Comparison of ENCODE assay signal across 15 mouse cellular contexts in genomic region chr10:4121197-4121596, GRCm38 (mm10).
DNase-seq lines count a peak whose midpoint lies in the region; ATAC-seq and TF ChIP-seq lines count a peak whose summit lies in the region.
"Had no signal": no experiment of that assay in that cellular context is flagged by ENCODE, and none has a peak within 500 bp of the region (broad histone marks: within the 10 kb centered on the region; RNA-seq: fewer than 3 reads in every experiment).

No protein-coding gene starts in this region.

- H3K27me3 ChIP-seq in kidney, adult 2 months (replicated peaks; ENCODE audit: control insufficient read depth, insufficient read depth, low read length) = no peaks in the 10 kb centered on the region
- no peaks in the 10 kb centered on the region for H3K27me3 ChIP-seq in lung, embryonic 16.5 days (ENCODE audit: control insufficient read depth, insufficient read depth, low read depth, low read length)
- H3K27me3 ChIP-seq: embryonic facial prominence, embryonic 15.5 days; hindbrain, embryonic 15.5 days; limb, embryonic 15.5 days; midbrain, embryonic 15.5 days had no signal

- H3K9ac ChIP-seq in lung, embryonic 16.5 days (ENCODE audit: low read length) = no peak overlapping the region
- H3K9ac ChIP-seq: embryonic facial prominence, embryonic 15.5 days; hindbrain, embryonic 15.5 days; limb, embryonic 15.5 days; midbrain, embryonic 15.5 days had no signal

- intact Hi-C loops in left cerebral cortex, postnatal 14 days (cut with DNase I) = no loop called here

- H3K4me1 ChIP-seq in kidney, adult 2 months (ENCODE audit: control insufficient read depth, insufficient read depth, low read length) = peaks cover 10% of the 10 kb centered on the region; the same call in 1 of the 2 replicates
- H3K4me1 ChIP-seq in lung, embryonic 16.5 days (replicated peaks; ENCODE audit: control insufficient read depth, insufficient read depth, low read length) = peaks cover 34% of the 10 kb centered on the region
- no peaks in the 10 kb centered on the region for H3K4me1 ChIP-seq in cortical plate, adult 2 months (ENCODE audit: control insufficient read depth, insufficient read depth, low read length)

- TF ChIP-seq CTCF in kidney, adult 2 months (conservative IDR thresholded peaks at IDR 0.05; ENCODE audit: insufficient read depth, insufficient read length, low read depth, low read length) = no peak
- TF ChIP-seq CTCF in cortical plate, adult 2 months (IDR thresholded peaks at IDR 0.05; ENCODE audit: extremely low read depth, insufficient read depth, low read length) = no peak

- DNase-seq in kidney, adult 2 months = no peak
- no peak for DNase-seq in kidney, adult 18-20 months
- DNase-seq in lung, adult 18-20 months = no peak
- no peak for DNase-seq in left cerebral cortex, postnatal 14 days (ENCODE audit: low spot score in 2 of 2)
- DNase-seq in embryo, embryonic 10 days (ENCODE audit: low spot score) = no peak
- DNase-seq: cerebellum, adult 11-12 months; right cerebral cortex, postnatal 4 days had no signal

- 79% methylated on average over 1 of the region's 1 CpGs for WGBS in kidney, adult 2 months
- 48% methylated on average over 1 of the region's 1 CpGs for WGBS in lung, embryonic 16.5 days

- H3K4me2 ChIP-seq in lung, embryonic 16.5 days (ENCODE audit: low read depth, low read length) = no peak overlapping the region
- H3K4me2 ChIP-seq: embryonic facial prominence, embryonic 15.5 days; heart, embryonic 11.5 days; hindbrain, embryonic 15.5 days; limb, embryonic 15.5 days; midbrain, embryonic 15.5 days had no signal

- TF ChIP-seq POLR2A in kidney, adult 2 months (IDR thresholded peaks at IDR 0.05; ENCODE audit: low read depth, low read length) = no peak
- TF ChIP-seq POLR2A in cortical plate, adult 2 months (IDR thresholded peaks at IDR 0.05; ENCODE audit: extremely low read depth, insufficient read depth, low read length) = no peak

- H3K9me3 ChIP-seq in lung, embryonic 16.5 days (ENCODE audit: control insufficient read depth, low read length) = no peaks in the 10 kb centered on the region
- H3K9me3 ChIP-seq: embryonic facial prominence, embryonic 15.5 days; hindbrain, embryonic 15.5 days; limb, embryonic 15.5 days; midbrain, embryonic 15.5 days had no signal

- peak overlapping the region; percentile 85 for H3K27ac ChIP-seq in kidney, adult 2 months (ENCODE audit: insufficient read depth, low read depth, low read length)
- H3K27ac ChIP-seq in lung, embryonic 16.5 days (ENCODE audit: low read length) = peak overlapping the region; percentile 84
- peak overlapping the region; percentile 45; the same call in 1 of the 2 replicates for H3K27ac ChIP-seq in cortical plate, adult 2 months (ENCODE audit: insufficient read depth, low read length)
- H3K27ac ChIP-seq: embryonic facial prominence, embryonic 15.5 days; hindbrain, embryonic 15.5 days; limb, embryonic 15.5 days; midbrain, embryonic 15.5 days had no signal

- H3K4me3 ChIP-seq in kidney, adult 2 months (ENCODE audit: insufficient read depth, low read depth, low read length) = no peak overlapping the region
- no peak overlapping the region for H3K4me3 ChIP-seq in lung, embryonic 16.5 days (ENCODE audit: low read length)
- H3K4me3 ChIP-seq in cortical plate, adult 2 months (ENCODE audit: insufficient read depth, low read length) = no peak overlapping the region
- H3K4me3 ChIP-seq: embryonic facial prominence, embryonic 15.5 days; hindbrain, embryonic 15.5 days; limb, embryonic 15.5 days; midbrain, embryonic 15.5 days had no signal

- H3K36me3 ChIP-seq in kidney, adult 2 months (ENCODE audit: control insufficient read depth, insufficient read depth, low read length) = no peaks in the 10 kb centered on the region
- H3K36me3 ChIP-seq in lung, embryonic 16.5 days (ENCODE audit: control insufficient read depth, insufficient read depth, low read length) = no peaks in the 10 kb centered on the region
- H3K36me3 ChIP-seq: embryonic facial prominence, embryonic 15.5 days; hindbrain, embryonic 15.5 days; limb, embryonic 15.5 days; midbrain, embryonic 15.5 days had no signal

- no peak for ATAC-seq in lung, embryonic 16.5 days (ENCODE audit: low read depth)
- ATAC-seq: forebrain, embryonic 14.5 days; midbrain, embryonic 15.5 days had no signal
